Mouse (Mus musculus): ENCODE measurements at regions not wholly inside any gene's neighbourhood (a gene's known extent, or its start where the extent isn't known, plus 50 kb on each side); places are given as distances from the start of the nearest gene placed in this dataset.

GRCm38 (mm10) chr15:30029257-30029899, 143.0 kb upstream of the Ctnnd2 start:
- peak; percentile 6 for DNase-seq (ENCODE audit: low spot score)

GRCm38 (mm10) chr15:30035367-30035766, 137.0 kb upstream of the Ctnnd2 start:
- DNase-seq (ENCODE audit: low spot score): no peak

GRCm38 (mm10) chr15:30050851-30051250, 121.5 kb upstream of the Ctnnd2 start:
- no peak for DNase-seq (ENCODE audit: low spot score)

GRCm38 (mm10) chr15:30059808-30060207, 112.6 kb upstream of the Ctnnd2 start:
- no peak for DNase-seq (ENCODE audit: low spot score)

- DNase-seq (ENCODE audit: low spot score): no peak
These were observed 111.7 kb upstream of the Ctnnd2 start for GRCm38 (mm10) chr15:30060505-30061342.

- no peak for DNase-seq (ENCODE audit: low spot score)
These were observed 100.7 kb upstream of the Ctnnd2 start for GRCm38 (mm10) chr15:30071668-30072067.

GRCm38 (mm10) chr15:30072301-30072700, 100.1 kb upstream of the Ctnnd2 start:
- no peak for DNase-seq (ENCODE audit: low spot score)

GRCm38 (mm10) chr15:30087120-30087519, 85.3 kb upstream of the Ctnnd2 start:
- DNase-seq (ENCODE audit: low spot score): no peak

- no peak for DNase-seq (ENCODE audit: low spot score)
These were observed 50.3 kb upstream of the Ctnnd2 start for GRCm38 (mm10) chr15:30122061-30122460.

Data from ovary, postnatal 10 days (tissue).